Mouse (Mus musculus): ENCODE results near the gene Slc26a6. TPM values are rescaled to one million over a fixed set of nuclear protein-coding genes. Genes with fewer than 3 reads are reported as not detected.
A peak's percentile ranks its signal among the peaks of the same experiment; 100 is the strongest.

Slc26a6 gene
- polyA plus RNA-seq, 1 experiment from 2014 or later = 16.6 TPM

DNA sequence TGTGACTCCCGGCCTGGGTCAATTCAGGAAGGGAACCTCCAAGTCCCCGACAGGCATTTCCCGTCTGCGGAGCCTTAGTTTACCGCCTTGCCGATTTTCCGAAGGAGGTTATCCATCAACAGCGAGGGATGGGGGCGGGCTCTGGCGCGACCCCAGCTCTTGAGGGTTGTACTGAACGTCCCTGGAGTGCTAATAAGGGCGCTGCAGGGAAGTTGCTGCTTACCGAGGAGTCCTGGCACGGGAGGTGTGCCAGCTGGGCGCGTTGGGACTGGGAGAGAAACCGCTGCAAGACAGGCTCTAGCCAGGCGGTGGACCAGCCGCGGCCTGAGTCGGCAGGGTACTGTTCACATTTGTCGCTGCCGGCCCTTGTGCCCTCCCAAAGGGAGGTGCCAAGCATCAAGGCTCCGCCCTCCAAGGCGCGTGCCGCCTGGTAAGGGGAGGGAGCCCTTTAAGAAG lies 1.2 kb downstream of the Slc26a6 start:
- peak overlapping the region; percentile 65 for H3K9ac ChIP-seq (replicated peaks; ENCODE audit: low read length)
- peaks cover 4% of the 10 kb centered on the region; the same call in 1 of the 2 replicates for H3K27me3 ChIP-seq (ENCODE audit: control insufficient read depth, insufficient read depth, low read length)
- H3K27ac ChIP-seq (replicated peaks; ENCODE audit: low read depth, low read length) = peak overlapping the region; percentile 66
- 0% methylated on average over 28 of the region's 28 CpGs for WGBS
- DNase-seq (peak; percentile 89), ATAC-seq (ENCODE audit: low FRiP score, low TSS enrichment) (peak; percentile 59)
- no peaks in the 10 kb centered on the region for H3K9me3 ChIP-seq (ENCODE audit: control insufficient read depth, low read length)
- H3K4me3 ChIP-seq (replicated peaks; ENCODE audit: low read depth, low read length) = peak overlapping the region; percentile 70
- H3K36me3 ChIP-seq (ENCODE audit: control insufficient read depth, insufficient read depth, low read length) = peaks cover 61% of the 10 kb centered on the region
- peak overlapping the region; percentile 92 for H3K4me2 ChIP-seq (ENCODE audit: low read length)
- peaks cover 4% of the 10 kb centered on the region; the same call in 1 of the 2 replicates for H3K4me1 ChIP-seq (ENCODE audit: control insufficient read depth, insufficient read depth, low read length)

DNA sequence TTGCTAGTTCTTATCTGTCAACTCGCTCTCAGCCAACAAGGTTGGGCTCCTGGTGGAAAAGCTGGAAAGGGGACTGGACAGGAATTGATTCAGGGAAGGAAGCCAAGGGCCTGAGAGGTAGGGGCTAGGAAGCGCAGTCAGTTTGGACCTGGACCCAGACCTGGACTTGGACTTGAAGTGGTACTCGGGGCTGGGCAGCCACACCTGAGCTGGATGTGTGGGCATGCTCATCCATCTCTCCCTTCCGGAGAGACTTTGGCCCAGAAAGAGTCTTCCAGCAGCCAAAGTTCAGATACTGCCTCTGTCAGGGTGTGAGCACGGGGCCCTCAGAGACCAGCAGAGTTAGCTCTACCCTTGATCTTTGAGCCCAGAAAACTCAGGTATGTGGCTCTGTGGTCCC lies 2.3 kb downstream of the Slc26a6 start:
- Histone ChIP-seq H3K4me3 (replicated peaks; ENCODE audit: low read depth, low read length) (no peak overlapping the region), H3K27me3 (ENCODE audit: control insufficient read depth, insufficient read depth, low read length) (peaks cover 4% of the 10 kb centered on the region; the same call in 1 of the 2 replicates), H3K4me2 (ENCODE audit: low read length) (peak overlapping the region; percentile 92; the same call in 1 of the 2 replicates), H3K4me1 (ENCODE audit: control insufficient read depth, insufficient read depth, low read length) (peaks cover 4% of the 10 kb centered on the region; the same call in 1 of the 2 replicates), H3K9ac (replicated peaks; ENCODE audit: low read length) (no peak overlapping the region), H3K9me3 (ENCODE audit: control insufficient read depth, low read length) (no peaks in the 10 kb centered on the region), H3K36me3 (ENCODE audit: control insufficient read depth, insufficient read depth, low read length) (peaks cover 58% of the 10 kb centered on the region), H3K27ac (replicated peaks; ENCODE audit: low read depth, low read length) (no peak overlapping the region)
- WGBS = 58% methylated on average over 5 of the region's 5 CpGs
- ATAC-seq (ENCODE audit: low FRiP score, low TSS enrichment) (no peak), DNase-seq (no peak)

DNA sequence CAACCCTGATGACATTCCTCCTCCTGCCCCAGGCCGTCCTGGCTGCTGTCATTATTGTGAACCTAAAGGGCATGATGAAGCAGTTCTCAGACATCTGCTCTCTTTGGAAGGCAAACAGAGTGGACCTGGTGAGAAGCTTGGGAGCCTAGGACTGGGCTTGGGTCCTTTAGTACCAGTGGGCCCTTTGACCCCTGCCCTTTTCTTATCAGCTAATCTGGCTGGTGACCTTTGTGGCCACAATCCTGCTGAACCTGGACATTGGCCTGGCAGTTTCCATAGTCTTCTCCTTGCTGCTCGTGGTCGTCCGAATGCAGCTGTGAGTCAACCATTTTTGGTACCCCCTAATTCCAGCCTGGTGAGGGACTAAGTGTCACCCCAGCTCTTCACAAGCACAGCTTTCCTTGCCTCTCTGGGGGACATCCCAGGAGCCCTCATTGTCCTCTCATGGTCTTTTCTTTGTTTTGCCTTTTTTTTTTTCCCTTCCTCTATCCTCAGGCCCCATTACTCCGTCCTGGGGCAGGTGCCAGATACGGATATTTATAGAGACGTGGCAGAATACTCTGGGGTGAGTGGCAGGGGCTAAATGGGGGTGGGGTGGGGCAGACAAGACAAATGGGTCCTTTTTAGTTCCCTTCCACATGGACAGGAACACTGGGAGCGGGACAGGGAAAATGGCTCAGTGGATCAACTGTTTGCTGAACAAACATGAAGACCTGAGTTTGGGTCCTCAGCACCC lies 5.9 kb downstream of the Slc26a6 start:
- 83% methylated on average over 8 of the region's 8 CpGs for WGBS
- H3K36me3 ChIP-seq (ENCODE audit: control insufficient read depth, insufficient read depth, low read length) = peaks cover 48% of the 10 kb centered on the region
- no peak overlapping the region for H3K4me2 ChIP-seq (ENCODE audit: low read length)
- H3K27ac ChIP-seq (replicated peaks; ENCODE audit: low read depth, low read length) = no peak overlapping the region
- no peaks in the 10 kb centered on the region for H3K9me3 ChIP-seq (ENCODE audit: control insufficient read depth, low read length)
- no peak overlapping the region for H3K9ac ChIP-seq (replicated peaks; ENCODE audit: low read length)
- H3K4me1 ChIP-seq (ENCODE audit: control insufficient read depth, insufficient read depth, low read length) = 0 out of 2 replicates have a peak, but pooled peaks cover 4% of the 10 kb centered on the region
- no peak for ATAC-seq (ENCODE audit: low FRiP score, low TSS enrichment)
- peaks cover 4% of the 10 kb centered on the region; the same call in 1 of the 2 replicates for H3K27me3 ChIP-seq (ENCODE audit: control insufficient read depth, insufficient read depth, low read length)
- DNase-seq = no peak
- no peak overlapping the region for H3K4me3 ChIP-seq (replicated peaks; ENCODE audit: low read depth, low read length)

DNA sequence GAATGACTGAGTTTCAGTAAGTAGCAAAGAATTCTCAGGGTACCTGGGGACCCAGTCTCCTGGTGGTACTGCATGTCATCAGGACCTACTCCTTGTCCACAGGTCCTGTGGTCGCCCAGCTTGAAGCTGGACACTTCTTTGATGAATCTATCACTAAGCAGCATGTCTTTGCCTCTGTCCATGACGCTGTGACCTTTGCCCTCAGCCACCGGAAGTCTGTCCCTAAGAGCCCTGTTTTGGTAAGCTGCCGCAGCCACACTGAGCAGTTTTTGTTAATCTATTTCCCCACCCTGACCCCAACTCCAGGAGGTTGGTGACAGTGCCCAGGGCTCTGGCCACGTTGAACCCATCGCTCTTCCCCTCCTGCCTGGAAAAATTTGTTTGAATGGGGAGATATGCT lies 59.2 kb downstream of the Slc26a6 start:
- ATAC-seq (ENCODE audit: low FRiP score, low TSS enrichment) = no peak
- WGBS = 67% methylated on average over 6 of the region's 6 CpGs

DNA sequence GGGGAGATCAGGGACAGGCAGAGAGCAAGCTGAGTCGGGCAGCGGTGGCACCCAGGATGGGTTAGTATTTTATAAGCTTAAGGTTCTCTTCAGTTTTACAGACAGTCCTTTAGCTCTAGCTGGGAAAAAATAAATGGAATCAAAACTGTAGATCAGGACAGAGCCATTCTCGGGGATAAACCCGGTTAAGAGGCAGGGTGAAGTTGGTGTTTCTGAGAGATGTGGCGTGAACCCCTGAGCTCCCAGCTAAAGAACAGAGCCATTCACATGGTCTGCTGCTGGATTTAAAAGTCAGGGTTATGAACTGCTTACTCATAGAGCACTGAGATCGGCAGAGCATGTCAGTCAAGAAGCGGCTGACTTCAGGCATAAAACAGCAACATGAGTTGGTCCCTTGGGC lies 60.1 kb downstream of the Slc26a6 start:
- Histone ChIP-seq H3K9me3 (ENCODE audit: control insufficient read depth, low read length) (no peaks in the 10 kb centered on the region), H3K27me3 (ENCODE audit: control insufficient read depth, insufficient read depth, low read length) (no peaks in the 10 kb centered on the region), H3K4me2 (ENCODE audit: low read length) (no peak overlapping the region), H3K4me1 (ENCODE audit: control insufficient read depth, insufficient read depth, low read length) (no peaks in the 10 kb centered on the region), H3K36me3 (ENCODE audit: control insufficient read depth, insufficient read depth, low read length) (no peaks in the 10 kb centered on the region), H3K9ac (replicated peaks; ENCODE audit: low read length) (no peak overlapping the region), H3K4me3 (replicated peaks; ENCODE audit: low read depth, low read length) (no peak overlapping the region), H3K27ac (replicated peaks; ENCODE audit: low read depth, low read length) (no peak overlapping the region)
- ATAC-seq (ENCODE audit: low FRiP score, low TSS enrichment) (no peak), DNase-seq (no peak)
- WGBS = 85% methylated on average over 7 of the region's 7 CpGs

More for the DNA sequence above, 59.2 kb downstream of the Slc26a6 start:
- no peaks in the 10 kb centered on the region for H3K36me3 ChIP-seq (ENCODE audit: control insufficient read depth, insufficient read depth, low read length)
- H3K27ac ChIP-seq (replicated peaks; ENCODE audit: low read depth, low read length) = no peak overlapping the region
- H3K9ac ChIP-seq (replicated peaks; ENCODE audit: low read length) = no peak overlapping the region
- no peaks in the 10 kb centered on the region for H3K27me3 ChIP-seq (ENCODE audit: control insufficient read depth, insufficient read depth, low read length)
- no peak for DNase-seq
- no peak overlapping the region for H3K4me2 ChIP-seq (ENCODE audit: low read length)
- H3K9me3 ChIP-seq (ENCODE audit: control insufficient read depth, low read length) = no peaks in the 10 kb centered on the region
- H3K4me3 ChIP-seq (replicated peaks; ENCODE audit: low read depth, low read length) = no peak overlapping the region
- H3K4me1 ChIP-seq (ENCODE audit: control insufficient read depth, insufficient read depth, low read length) = no peaks in the 10 kb centered on the region

DNA sequence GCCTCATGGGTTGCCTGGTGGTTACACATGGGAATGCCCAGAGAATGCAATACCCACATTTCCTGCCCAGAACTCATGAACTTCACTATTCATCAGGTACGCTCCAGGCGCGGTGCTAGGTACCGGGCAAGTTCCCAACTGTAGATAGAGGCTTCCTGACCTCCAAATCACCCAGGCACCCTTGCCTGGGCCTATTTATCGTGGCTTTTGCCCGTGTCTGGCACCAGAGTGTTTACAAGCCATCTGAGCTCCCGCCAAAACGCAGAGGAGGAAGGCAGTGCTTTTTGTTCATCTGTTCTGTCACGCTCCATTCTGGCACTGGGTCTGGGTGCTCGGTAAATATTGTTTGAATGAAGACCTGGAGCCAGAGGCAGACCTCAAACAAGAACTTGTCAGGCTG lies 60.5 kb downstream of the Slc26a6 start:
- no peaks in the 10 kb centered on the region for H3K27me3 ChIP-seq (ENCODE audit: control insufficient read depth, insufficient read depth, low read length)
- ATAC-seq (ENCODE audit: low FRiP score, low TSS enrichment) (no peak), DNase-seq (no peak)
- 81% methylated on average over 10 of the region's 10 CpGs for WGBS
- no peak overlapping the region for H3K4me3 ChIP-seq (replicated peaks; ENCODE audit: low read depth, low read length)
- H3K4me2 ChIP-seq (ENCODE audit: low read length) = no peak overlapping the region
- H3K4me1 ChIP-seq (ENCODE audit: control insufficient read depth, insufficient read depth, low read length) = no peaks in the 10 kb centered on the region
- no peaks in the 10 kb centered on the region for H3K36me3 ChIP-seq (ENCODE audit: control insufficient read depth, insufficient read depth, low read length)
- no peak overlapping the region for H3K9ac ChIP-seq (replicated peaks; ENCODE audit: low read length)
- H3K27ac ChIP-seq (replicated peaks; ENCODE audit: low read depth, low read length) = no peak overlapping the region
- H3K9me3 ChIP-seq (ENCODE audit: control insufficient read depth, low read length) = no peaks in the 10 kb centered on the region

DNA sequence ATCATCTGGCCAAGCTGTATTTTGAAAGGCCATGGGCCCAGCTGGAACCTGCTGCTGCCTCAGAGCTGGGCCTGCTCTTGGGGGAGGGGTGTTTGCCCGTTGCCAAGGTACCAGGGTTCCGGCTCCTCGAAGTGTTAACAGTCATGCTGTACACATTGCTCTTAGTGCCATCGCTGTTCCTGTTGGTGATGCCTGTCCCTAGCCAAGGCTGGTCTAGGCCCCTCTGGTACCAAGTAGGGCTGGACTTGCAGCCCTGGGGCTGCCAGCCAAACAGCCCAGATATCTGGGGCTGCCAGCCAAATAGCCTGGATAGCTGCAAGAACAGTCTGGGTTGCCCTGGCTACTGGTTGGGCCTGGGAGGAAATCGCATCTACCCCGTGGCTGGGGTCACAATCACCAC lies 61.4 kb downstream of the Slc26a6 start, which contains the start of gene Tmem89:
Gene Tmem89, plus strand, starts transcription at position 129 of the 400 bp plus-strand sequence.
- no peak within 1 kb of the TSS for H3K4me2 ChIP-seq (ENCODE audit: low read length)
- H3K27me3 ChIP-seq (ENCODE audit: control insufficient read depth, insufficient read depth, low read length) = no peaks in the 10 kb centered on the region
- peak; percentile 63 for DNase-seq
- no peak within 1 kb of the TSS for H3K9ac ChIP-seq (replicated peaks; ENCODE audit: low read length)
- 74% methylated on average over 6 of the region's 6 CpGs for WGBS
- H3K27ac ChIP-seq (replicated peaks; ENCODE audit: low read depth, low read length) = no peak within 1 kb of the TSS
- no peaks in the 10 kb centered on the region for H3K36me3 ChIP-seq (ENCODE audit: control insufficient read depth, insufficient read depth, low read length)
- no peaks in the 10 kb centered on the region for H3K9me3 ChIP-seq (ENCODE audit: control insufficient read depth, low read length)
- no peak for ATAC-seq (ENCODE audit: low FRiP score, low TSS enrichment)
- H3K4me3 ChIP-seq (replicated peaks; ENCODE audit: low read depth, low read length) = no peak within 1 kb of the TSS
- no peaks in the 10 kb centered on the region for H3K4me1 ChIP-seq (ENCODE audit: control insufficient read depth, insufficient read depth, low read length)

DNA sequence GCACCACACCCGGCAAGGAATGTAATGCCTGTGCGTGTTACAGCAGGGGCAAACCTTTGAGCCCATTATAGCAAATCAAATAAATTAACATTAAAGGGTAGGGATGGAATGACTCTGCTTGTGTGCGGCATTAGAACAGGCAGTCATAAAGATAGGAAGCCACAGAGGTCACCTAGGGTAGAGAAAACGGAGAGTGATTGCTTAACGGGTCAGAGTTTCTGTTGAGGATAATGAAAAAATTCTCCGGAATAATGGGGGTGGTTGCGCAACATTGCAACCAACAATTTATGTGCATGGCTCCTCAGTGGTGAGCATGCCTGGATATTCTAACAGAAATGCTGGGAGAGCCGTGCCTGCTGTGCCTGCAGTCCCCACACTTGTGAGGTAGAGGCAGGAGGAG lies 72.8 kb downstream of the Slc26a6 start:
- H3K4me2 ChIP-seq (ENCODE audit: low read length) = no peak overlapping the region
- H3K4me1 ChIP-seq (ENCODE audit: control insufficient read depth, insufficient read depth, low read length) = no peaks in the 10 kb centered on the region
- no peak overlapping the region for H3K27ac ChIP-seq (replicated peaks; ENCODE audit: low read depth, low read length)
- ATAC-seq (ENCODE audit: low FRiP score, low TSS enrichment) (no peak), DNase-seq (no peak)
- WGBS = 85% methylated on average over 8 of the region's 8 CpGs
- H3K9ac ChIP-seq (replicated peaks; ENCODE audit: low read length) = no peak overlapping the region
- H3K4me3 ChIP-seq (replicated peaks; ENCODE audit: low read depth, low read length) = no peak overlapping the region
- H3K36me3 ChIP-seq (ENCODE audit: control insufficient read depth, insufficient read depth, low read length) = no peaks in the 10 kb centered on the region
- no peaks in the 10 kb centered on the region for H3K27me3 ChIP-seq (ENCODE audit: control insufficient read depth, insufficient read depth, low read length)
- H3K9me3 ChIP-seq (ENCODE audit: control insufficient read depth, low read length) = no peaks in the 10 kb centered on the region

DNA sequence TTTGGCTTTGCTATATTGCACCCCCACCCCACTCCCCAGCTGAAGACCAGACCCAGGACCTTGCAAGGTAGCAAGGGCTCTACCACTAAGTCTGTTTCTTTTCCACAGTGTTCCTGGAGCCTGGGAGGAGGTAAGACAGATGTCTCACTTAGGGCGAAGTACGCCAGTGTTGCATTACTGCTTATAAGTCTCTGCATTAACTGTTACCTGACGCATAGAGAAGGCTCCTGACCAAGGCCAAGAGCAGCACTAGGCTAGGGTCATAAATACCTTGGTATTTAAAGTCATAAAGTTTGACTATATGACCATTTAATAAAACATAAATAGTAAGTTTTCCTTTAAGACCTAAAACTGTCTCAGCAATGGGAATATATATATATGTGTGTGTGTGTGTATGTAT lies 75.3 kb downstream of the Slc26a6 start:
- Histone ChIP-seq H3K4me3 (replicated peaks; ENCODE audit: low read depth, low read length) (no peak overlapping the region), H3K27ac (replicated peaks; ENCODE audit: low read depth, low read length) (no peak overlapping the region), H3K4me1 (ENCODE audit: control insufficient read depth, insufficient read depth, low read length) (no peaks in the 10 kb centered on the region), H3K9ac (replicated peaks; ENCODE audit: low read length) (no peak overlapping the region), H3K4me2 (ENCODE audit: low read length) (no peak overlapping the region), H3K36me3 (ENCODE audit: control insufficient read depth, insufficient read depth, low read length) (no peaks in the 10 kb centered on the region), H3K9me3 (ENCODE audit: control insufficient read depth, low read length) (no peaks in the 10 kb centered on the region), H3K27me3 (ENCODE audit: control insufficient read depth, insufficient read depth, low read length) (no peaks in the 10 kb centered on the region)
- WGBS = 87% methylated on average over 3 of the region's 3 CpGs
- DNase-seq (no peak), ATAC-seq (ENCODE audit: low FRiP score, low TSS enrichment) (no peak)
